Mouse (Mus musculus) left cerebral cortex, postnatal 36 days (tissue): ENCODE measurements around the gene Twistnb. TPM values are rescaled to one million over a fixed set of nuclear protein-coding genes. Genes with fewer than 3 reads are reported as not detected.

Source experiments
- total RNA-seq, 2 experiments: library from RNA; stranded (reverse); gene quantifications; 2 replicates each; pipeline ENCODE4 v1.2.3; 2021

Twistnb gene
- total RNA-seq, 2 experiments from 2014 or later, result 13.3 to 13.7 TPM

Other genes with a start within 250 kb of the Twistnb start
- gene Efcab10, start 34.8 kb upstream of the Twistnb start, total RNA-seq, result 1 to 10 TPM; 2.6 to 2.9 TPM